Mouse (Mus musculus) embryo, embryonic 11.5 days (tissue): ENCODE results near the gene Sema4c.

ENCODE experiments used
- DNase-seq: peaks from one replicate; pipeline ENCODE4 v3.0.0-alpha.2; 2012; ENCODE audit warnings: low read depth, low spot score

Sema4c gene

DNA sequence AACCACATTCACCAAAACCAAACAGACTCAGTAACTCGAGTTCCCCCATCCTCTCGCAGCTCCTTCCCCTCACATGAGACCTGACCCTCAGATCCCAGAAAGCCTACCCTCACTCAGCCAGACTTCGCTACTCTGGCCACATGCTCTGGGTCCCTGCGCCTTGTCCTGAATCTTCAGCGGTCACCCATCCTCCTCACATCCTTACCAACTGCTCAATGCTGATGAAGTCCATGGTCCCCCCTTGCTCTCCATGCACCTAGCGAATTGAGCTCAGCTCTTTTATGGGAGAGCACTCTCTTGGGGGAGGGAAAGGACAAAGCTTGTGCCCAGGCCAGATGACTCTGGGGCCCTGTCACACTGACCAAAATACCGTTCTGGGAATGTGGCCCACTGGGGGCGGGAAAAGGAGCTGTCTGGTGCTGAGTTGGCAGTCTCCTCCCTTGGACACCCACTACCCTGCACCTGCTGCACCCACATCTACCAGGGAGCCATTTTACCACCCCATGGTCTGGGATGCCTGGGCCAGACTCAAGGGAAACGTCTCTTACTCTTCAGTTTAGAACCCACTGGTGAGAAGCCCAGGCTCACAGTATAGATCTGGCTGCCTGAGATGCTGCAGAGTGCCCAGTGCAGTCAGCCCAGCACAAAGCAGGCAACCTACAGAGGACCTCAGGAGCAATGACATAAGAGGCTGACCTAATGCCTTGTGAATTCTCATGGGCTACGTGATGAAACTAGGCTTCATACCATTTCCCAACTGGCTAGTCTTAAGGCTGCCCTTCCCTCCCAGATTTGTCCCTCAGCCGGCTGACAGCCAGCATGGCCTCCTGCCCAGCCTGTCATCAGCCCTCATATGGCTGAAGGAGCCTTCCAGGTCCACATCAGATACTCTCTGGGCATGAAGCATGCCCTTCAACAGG lies 22.4 kb downstream of the Sema4c start:
- DNase-seq = no peak

DNA sequence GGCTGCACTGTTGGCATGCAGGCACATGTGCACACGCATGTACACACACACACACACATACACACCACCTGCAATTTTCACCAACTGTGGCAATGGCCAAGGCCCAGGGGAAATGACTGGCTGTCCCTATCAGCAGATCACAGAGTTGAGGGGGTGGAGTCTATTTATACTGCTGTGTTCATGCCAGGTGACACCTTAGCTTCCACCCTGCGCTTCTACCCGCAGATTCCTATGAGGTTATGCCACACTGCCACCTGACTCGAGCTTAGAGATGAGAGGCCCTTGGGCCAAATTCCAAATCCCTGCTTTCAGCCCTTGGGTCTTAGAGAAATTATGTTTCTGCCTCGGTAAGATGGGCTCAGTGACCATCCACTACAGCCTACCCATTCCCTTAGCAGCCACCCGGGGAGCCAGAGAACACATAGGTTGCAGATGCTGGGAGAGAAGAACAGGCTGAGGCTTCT lies 23.5 kb downstream of the Sema4c start:
- DNase-seq = no peak

DNA sequence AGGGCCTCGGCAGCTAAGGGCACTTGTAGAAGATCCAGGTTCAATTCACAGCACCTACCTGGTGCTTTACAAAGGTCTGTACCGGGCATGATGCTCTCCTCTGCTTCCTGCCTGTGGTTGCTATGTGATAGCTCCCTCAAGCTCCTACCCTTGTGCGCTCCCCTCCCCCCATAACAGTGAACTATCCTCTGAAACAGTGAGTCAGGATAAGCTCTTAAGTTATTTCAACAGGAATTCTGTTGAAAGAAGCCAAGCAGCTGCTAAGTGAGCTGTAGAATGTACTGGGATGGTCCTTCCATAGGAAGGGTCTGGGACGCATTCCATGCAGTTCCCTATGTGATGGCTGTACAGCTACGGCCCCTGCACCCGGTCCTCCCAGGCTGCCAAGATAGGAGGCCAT lies 24.6 kb downstream of the Sema4c start:
- DNase-seq = no peak

DNA sequence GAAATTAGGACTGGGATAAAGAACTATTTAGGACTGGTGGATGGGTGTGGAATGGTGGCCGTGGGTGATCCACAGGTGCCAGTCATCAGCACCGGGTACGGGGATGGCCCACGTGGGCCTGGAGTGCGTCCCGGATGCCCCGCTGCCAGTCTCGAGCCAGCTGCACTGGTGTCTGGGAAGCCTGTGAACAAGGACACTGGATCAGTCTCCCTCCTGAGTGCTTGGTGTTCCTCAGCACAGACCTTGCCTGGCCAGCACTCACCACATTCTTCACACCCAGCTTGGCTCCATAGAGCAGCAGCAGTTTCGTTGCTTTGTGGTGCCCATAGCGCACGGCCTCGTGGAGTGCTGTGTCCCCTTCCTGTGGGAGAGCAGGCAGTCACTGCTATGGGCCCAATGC lies 26.7 kb downstream of the Sema4c start:
- no peak for DNase-seq

DNA sequence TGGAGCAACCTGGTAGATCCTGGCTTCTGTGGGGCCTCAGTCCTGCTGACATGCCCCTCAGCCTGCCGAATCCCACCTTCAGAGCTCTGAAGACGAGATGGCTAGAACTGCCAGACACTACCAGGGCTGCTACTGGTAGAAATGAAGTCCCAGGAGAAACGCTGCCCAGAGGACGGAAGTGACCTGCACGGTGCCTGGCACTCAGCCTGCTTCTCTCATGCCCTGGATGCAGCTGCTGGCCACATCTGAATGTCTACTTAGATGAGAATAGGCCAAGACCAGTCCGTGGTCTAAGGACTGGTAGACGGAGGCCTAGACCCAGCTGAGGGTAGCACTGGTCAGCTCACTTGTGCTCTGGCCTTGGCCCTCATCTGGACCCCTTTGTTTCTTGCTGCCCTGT lies 27.2 kb downstream of the Sema4c start:
- DNase-seq = no peak

DNA sequence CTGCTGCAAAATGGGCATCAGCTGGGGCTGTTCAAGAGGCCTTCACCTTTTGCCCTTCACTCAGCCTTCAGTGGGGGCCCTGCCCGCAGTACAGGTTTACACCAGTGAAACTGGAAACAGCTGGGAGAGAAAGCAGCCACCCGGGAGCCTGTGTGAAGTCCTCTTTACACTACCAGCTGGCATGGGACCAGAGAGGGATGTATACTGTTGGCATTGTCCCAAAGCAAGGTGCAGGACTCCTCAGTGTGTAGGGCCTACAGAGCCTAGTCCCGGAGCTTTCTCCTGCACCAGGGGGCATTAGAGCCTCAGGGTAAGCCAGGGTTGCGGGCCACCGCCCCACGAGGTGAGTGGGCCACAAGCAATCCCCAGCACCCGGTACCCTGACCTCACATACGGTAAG lies 27.7 kb downstream of the Sema4c start:
- DNase-seq = no peak

DNA sequence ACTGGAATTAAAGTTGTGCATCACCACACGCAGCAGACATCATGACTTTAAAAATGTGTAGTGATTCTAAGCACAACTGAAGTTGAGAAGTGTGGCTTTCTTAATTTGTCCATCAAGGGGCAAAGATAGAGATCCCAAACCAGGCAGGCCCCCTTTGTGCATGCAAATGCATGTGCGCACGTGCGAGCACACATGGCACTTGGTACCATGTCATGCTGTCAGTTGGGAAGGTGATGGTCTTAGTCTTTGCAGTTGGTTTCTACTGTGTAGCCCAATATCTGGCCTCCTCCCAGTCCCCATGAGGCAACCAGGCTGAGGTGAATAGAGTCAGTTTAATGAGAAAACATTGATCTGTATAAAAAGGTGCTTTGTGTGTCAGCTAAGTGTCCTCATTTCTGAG lies 28.3 kb downstream of the Sema4c start:
- DNase-seq = no peak

DNA sequence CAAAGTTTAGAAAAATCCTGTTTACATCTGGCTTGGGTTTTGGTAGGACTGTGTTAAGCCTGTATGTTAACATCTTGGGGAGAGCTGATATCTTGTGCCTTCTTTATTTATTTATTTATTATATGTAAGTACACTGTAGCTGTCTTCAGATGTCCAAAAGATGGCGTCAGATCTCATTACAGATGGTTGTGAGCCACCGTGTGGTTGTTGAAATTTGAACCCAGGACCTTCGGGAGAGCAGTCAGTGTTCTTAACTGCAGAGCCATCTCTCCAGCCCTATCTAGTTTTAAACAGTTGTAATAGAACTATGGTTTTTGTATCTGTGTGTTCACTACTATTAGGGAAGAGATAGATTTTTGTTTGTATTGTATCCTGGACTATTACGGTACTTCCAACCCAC lies 28.9 kb downstream of the Sema4c start:
- DNase-seq = no peak

DNA sequence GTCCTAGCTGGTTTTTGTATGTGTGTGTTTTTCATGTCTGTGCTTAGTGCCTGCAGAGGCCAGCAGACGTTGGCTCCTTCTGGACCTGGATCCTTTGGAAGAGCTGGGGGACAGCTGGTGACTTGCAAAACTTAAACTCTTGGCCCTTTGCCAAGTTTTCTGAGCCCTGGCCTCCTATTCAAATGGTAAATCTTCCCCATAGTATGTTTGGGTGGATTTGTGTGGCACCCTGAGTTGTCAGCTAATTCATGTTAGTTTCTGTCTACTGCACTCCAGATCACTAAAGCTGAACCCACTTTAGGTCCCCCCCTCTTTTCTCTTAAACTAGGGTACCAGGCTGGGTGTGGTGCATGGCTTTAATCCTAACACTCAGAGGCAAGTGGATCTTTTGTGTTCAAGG lies 29.8 kb downstream of the Sema4c start:
- DNase-seq = no peak

DNA sequence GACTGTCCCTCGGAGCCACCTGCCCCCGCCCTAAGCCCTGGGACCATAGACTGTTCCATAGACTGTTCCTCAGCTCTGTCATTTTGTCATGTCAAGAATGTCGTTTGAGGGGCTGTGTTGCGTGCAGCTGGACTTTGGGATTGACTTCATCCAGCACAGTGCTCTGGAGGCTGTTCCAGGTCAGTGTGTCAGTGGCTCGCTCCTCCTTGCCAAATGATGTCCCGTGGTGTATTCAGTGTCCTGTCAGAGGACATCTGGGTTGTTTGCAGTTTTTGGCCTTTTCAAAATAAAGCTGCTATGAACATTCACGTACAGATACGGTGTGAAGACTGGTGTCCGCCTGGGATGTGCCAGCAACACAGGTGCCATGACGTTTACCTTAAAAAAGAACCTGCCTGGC lies 31.2 kb downstream of the Sema4c start:
- DNase-seq = no peak

DNA sequence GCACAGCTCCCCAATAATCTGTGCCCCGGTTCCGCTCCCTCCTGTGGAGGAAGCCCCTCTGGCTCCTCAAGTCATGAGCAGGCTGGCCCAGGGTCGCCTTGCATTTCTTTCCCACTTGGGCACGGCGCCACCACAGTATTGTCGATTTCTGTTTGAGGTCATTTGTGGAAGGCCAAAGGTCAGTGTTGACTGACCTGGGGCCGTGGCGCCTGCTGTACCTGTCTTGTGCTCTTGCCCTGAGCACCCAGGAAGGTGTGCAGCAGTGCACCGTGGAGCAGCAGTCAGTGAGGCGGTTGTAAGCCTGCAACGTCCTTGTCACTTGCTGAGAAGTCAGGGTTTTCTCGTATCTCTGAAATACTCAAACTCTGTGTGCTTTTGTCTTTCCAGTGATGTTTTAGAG lies 32.4 kb downstream of the Sema4c start:
- DNase-seq = no peak

DNA sequence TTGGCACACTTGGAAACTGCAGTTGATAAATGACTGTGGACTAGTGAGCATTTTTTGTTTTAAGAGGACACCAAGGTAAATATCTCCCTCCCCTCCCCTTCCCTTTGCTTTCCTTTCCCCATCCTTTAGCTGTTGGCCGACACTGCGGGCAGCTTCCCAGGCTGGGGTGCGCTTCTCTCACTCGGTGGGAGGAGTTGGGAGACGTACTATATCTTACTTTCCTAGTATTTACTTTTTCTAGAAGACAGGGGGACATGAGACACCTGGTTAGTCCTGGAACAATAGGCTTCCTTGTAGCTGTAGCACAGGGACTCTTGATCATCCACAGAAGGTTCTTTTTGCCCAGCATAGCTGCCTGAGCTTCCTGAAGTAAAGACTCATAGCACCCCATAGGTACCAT lies 34.1 kb downstream of the Sema4c start:
- DNase-seq = no peak

DNA sequence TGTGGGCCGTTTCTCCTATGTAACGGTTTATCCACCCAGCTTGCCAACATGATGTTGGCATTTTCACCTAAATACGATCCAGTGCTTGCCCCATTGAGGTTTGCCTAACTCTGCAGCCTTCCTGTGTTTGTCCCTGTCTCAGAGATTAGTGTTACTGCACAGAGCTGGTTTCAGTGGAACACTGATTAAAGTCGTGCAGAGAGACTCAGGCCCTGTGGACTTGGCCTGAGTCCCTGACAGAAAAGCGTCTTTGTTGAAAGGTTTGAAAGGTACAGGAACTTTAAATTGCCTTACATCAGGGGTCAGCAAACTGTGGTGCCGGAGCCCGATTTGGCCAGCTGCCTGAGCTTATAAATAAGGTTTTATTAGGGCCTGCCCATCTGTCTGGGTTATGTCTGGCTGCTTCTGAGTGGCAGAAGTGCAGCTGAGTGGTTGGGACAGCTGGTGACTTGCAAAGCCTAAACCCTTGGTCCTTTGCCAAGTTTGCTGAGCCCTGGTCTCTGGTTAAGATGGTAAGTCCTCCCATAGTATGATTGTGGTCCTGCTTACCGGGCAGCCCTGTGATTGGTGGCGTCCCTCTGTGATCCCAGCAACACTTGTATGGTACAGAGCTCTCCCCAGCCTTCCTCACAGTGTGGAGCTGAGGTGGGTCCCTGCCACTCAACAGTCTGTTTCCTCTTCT lies 34.7 kb downstream of the Sema4c start:
- DNase-seq = no peak

DNA sequence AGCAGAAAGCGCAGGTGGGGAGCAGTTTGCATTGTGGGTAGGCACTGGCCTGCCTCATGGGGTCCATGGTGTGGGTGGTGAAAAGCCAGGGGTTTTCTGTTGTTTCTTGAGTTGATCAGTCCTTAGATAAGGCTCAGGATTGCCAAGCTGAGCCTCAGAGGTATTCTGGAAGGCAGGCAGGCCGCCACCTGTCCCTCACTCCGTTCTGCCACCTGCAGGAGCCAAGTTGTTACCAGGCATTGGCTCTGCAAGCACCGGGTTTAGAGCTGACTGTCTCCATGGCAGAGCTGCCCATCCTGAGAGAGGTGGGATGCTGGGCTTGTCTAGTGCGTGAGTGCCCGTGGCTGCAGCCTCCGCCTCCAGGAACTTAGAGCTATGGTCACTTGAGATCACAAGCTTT lies 35.9 kb downstream of the Sema4c start:
- DNase-seq = no peak

DNA sequence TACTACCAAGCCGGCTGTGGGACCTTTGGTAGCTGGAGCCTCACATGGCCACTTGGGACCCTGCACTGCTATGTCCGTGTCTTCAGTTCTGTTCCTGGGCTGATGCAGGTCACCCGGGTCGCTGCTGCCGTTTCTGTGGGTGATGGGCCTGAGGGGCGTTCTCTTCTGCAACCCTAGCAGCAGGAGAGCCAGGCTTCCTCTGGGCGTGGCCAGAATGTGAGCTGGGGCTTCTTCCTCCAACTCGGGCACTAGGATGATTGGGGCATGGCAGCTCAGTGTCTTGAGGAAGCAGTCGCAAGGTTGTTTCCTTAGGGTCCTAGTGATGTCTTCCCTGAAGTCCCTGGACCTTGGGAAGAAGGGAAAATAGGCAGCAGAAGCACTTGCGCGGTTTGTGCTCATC lies 38.5 kb downstream of the Sema4c start:
- DNase-seq = no peak

DNA sequence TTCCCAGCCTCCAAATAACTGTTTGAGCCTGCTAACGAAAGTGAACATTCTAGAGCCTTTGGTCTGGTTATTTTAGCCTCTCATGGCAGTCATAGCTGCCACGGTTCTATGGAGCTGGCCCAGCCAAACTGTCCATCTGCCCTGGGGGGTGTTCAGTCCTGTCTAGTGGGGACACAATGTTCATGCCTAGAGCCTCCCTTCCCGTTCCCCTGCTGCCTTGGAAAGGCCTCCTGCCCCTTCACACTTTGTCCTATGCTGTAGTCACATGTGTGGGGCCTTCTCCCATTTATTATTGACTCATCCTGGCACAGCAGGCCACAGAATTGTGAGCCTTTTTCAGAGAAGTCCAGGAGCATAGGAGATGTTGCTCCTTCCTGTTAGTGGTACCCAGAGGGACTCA lies 39.9 kb downstream of the Sema4c start:
- no peak for DNase-seq

DNA sequence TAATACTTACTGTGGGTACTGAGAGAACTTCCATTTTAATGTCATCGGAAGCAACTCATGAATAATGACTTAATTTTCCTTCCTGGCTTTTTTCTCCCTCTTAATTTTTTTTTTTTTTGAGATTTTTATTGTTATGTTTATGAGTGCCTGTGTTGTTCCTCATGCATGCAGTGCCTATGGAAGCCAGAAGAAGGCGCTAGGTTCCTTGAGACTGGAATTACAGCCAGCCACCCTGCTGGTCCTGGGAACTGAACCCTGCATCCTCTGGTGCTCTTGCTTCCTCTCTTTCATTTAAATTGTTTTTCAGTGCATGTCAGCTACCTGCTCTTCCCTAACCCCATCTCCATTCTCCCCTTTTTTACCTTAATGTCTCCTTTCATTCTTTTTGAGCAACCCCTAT lies 44.4 kb downstream of the Sema4c start:
- DNase-seq = no peak

DNA sequence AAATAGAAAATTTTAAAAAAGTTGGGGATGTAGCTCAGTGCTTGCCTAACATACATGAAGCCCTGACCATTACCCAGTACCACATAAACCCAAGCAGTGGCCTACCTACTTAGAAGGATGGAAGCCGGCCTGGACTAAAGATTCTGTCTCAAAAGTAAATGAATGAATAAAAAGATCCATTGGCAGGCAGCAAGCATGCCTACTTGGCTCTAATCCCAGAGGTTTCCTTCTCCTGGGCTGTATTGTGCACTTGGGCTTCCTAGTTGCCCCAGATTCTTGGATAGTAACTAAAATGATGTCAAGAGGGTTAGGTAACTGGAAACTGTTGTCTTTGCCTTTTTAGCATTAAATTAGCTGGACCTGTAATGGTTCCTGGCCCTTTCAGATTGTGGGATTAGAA lies 44.8 kb downstream of the Sema4c start:
- no peak for DNase-seq

DNA sequence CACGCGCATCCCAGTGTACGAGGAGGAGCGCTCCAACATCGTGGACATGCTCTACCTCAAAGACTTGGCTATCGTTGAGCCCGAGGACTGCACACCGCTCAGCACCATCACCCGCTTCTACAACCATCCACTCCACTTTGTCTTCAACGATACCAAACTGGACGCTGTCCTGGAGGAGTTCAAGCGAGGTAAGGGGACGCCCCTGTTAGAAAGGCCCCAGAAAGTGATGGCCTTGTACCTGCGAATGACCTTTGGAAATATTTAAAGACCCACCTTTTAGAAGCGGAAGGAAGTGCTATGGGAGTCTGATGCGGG lies 45.2 kb downstream of the Sema4c start:
- no peak for DNase-seq

DNA sequence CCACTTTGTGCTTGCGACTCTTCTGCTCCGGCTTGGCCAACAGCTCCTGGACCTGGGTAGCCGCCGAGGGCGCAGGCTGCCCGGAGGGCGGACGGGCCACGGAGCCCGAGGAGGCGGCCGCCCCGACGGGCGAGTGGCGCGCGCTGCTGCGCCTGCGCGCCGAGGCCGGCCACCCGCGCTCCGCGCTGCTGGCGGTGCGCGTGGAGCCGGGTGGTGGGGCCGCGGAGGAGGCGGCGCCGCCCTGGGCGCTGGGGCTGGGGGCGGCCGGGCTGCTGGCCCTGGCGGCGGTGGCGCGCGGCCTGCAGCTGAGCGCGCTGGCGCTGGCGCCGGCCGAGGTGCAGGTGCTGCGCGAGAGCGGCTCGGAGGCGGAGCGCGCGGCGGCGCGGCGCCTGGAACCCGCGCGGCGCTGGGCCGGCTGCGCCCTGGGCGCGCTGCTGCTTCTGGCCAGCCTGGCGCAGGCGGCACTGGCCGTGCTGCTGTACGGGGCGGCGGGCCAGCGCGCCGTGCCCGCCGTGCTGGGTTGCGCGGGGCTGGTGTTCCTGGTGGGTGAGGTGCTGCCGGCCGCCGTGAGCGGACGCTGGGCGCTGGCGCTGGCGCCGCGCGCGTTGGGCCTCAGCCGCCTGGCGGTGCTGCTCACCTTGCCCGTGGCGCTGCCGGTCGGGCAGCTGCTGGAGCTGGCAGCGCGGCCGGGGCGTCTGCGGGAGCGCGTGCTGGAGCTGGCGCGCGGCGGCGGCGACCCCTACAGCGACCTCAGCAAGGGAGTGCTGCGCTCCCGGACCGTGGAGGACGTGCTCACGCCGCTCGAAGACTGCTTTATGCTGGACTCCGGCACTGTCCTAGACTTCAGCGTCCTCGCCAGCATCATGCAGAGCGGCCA lies 45.8 kb downstream of the Sema4c start:
- DNase-seq = no peak

DNA sequence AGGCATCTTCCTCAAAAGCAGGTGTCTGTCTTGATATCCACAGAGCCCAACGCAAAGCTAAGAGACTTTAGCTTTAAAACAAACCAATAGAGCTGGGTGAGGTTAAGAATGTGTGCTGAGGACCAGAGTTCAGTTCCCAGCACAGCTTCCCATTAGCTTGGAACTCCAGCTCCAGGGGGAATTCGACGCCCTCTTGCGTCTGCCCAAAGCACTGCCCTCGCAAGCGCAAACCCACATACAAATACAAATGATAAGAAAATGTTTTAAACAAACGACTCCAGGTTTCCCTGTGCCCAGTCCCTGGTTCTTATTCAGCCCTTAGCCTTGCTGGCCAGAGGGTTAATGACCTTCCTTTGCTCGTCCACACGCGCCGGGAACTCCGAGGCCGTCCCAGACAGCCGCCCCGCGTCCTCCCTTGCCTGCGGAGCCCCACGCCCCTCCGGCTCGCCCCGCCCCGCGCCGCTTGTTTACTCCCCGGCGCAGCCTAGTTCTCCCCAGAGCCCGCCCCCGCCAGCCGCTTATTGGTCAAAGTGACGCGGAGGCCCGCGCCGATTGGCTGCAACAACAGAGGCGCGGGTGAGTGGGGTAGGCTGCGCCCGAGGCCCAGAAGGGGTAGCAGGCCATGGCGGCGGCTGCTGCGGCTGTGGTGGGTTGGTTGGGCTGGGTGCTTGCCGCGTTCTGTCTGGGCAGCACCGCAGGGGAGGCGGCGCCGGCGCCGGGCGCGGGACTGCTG lies 46.7 kb downstream of the Sema4c start, which contains the start of gene Cnnm3:
Cnnm3 (plus strand) TSS at position 579 of the 733 bp plus-strand sequence.
- peak; percentile 96 for DNase-seq

DNA sequence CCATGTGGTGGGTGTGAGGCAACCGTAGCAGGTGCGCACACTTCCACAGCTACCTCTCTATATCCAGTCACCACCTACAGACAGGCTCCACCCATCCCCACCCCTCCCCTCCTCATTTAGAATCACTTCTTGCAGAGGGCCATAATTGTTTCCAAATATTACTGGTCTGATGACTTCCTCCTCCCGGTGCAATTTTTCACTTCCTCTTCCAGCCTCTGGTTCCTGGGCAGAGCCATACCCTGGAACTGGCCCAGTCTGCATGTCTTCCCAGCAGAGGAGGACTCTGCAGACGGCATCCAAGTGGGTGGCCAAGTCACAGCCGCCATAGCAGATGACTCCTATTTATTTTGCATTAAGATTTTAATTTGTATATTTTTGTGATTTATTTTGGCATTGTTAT lies 49.9 kb downstream of the Sema4c start:
- no peak for DNase-seq
